Mouse (Mus musculus) lung, embryonic 15.5 days (tissue): ENCODE data around the gene Speer4f1. TPM values are rescaled to one million over a fixed set of nuclear protein-coding genes. Genes with fewer than 3 reads are reported as not detected.

Experiments used
- ATAC-seq: fragments of 200-750 bp; cut with Nextera tagmentation; 2 replicates; pipeline ENCODE4 v1.8.0; 2017; ENCODE audit warnings: moderate number of reproducible peaks, borderline replicate concordance; ENCODE audit not compliant: low FRiP score, low TSS enrichment; ENCODE audit errors: extremely low read depth
- H3K27ac ChIP-seq: fragments of 300-500 bp; sonication (generic); 2 replicates; pipeline ENCODE4 v1.5.1; 2015; ENCODE audit warnings: moderate library complexity, mild to moderate bottlenecking, inconsistent platforms
- H3K27me3 ChIP-seq: fragments of 300-500 bp; sonication (generic); 2 replicates; pipeline ENCODE4 v1.6.1; 2015; ENCODE audit warnings: inconsistent platforms
- H3K36me3 ChIP-seq: fragments of 300-500 bp; sonication (generic); 2 replicates; pipeline ENCODE4 v1.6.1; 2015; ENCODE audit warnings: inconsistent platforms
- H3K4me1 ChIP-seq: fragments of 300-500 bp; sonication (generic); 2 replicates; pipeline ENCODE4 v1.6.1; 2015; ENCODE audit warnings: inconsistent platforms
- H3K4me2 ChIP-seq: fragments of 300-500 bp; sonication (generic); 2 replicates; pipeline ENCODE4 v1.6.1; 2015; ENCODE audit warnings: inconsistent platforms, mild to moderate bottlenecking, moderate library complexity
- H3K4me3 ChIP-seq: fragments of 300-500 bp; sonication (generic); 2 replicates; pipeline ENCODE4 v1.5.1; 2015; ENCODE audit warnings: mild to moderate bottlenecking, inconsistent platforms
- H3K9ac ChIP-seq: fragments of 300-500 bp; sonication (generic); 2 replicates; pipeline ENCODE4 v1.6.1; 2015; ENCODE audit warnings: inconsistent platforms
- H3K9me3 ChIP-seq: fragments of 300-500 bp; sonication (generic); 2 replicates; pipeline ENCODE4 v1.6.1; 2016; ENCODE audit warnings: inconsistent platforms
- WGBS: fragments of 180-500 bp; shearing (Covaris S2); methylation state at CpG from one replicate; pipeline ENCODE4 v1.1.7; 2015; 5-methylcytosine and 5-hydroxymethylcytosine counted together
- polyA plus RNA-seq: library from polyadenylated mRNA; unstranded; fragments of >200 nt; fragmentation: Nextera tagmentation; extraction: Ambion mirVana; gene quantifications from 2 replicates; pipeline ENCODE4 v1.2.1, GENCODE M21; 2015

Gene Speer4f1
- polyA plus RNA-seq, 1 experiment from 2014 or later: not detected

DNA sequence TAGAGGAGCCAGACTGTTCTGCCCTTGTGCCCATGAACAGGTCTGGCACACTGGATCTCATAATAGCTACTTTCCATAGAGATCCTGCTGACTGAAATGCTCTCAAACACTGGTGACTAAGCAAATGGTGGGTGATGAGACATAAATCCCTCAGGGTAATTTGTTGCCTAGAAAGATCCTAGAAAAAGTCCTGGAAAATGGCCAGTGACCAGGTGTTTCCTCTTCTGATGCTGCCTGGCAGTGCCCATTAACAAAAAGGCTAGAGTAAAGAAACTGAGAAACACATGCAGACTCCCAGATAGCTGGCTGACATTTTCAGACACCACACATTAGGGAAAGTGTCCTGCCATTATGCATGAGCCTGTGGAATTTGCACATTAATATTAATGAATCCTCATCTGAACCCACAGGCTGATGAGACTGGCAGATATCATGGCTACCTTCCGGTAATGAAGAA is 24.0 kb downstream of the Speer4f1 start:
- Histone ChIP-seq H3K36me3 (no peaks in the 10 kb centered on the region), H3K27ac (no peak overlapping the region), H3K9ac (no peak overlapping the region), H3K4me1 (no peaks in the 10 kb centered on the region), H3K4me2 (no peak overlapping the region), H3K4me3 (no peak overlapping the region), H3K27me3 (no peaks in the 10 kb centered on the region), H3K9me3 (no peaks in the 10 kb centered on the region)
- WGBS: 95% methylated on average over 1 of the region's 1 CpGs
- no peak for ATAC-seq

DNA sequence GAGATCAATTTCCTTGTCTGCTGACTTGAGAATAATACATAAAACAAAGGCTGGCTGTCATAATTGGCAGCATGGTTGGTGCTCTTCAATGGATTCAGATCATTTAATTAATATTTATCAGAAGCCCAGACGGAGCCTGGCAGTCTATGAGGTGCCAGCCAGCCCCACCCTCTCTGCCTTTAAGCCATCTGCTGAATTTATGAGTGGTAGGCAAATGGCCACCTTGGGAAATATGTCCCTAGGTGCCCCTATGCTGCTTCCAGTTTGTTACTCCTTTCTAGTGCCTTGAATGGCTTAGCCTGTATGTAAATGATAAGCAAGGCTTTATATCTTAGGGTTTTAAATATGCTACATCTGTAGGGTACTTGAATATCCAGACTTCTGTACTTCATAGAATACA is 25.0 kb downstream of the Speer4f1 start:
- H3K4me2 ChIP-seq: no peak overlapping the region
- no peak overlapping the region for H3K27ac ChIP-seq
- no peaks in the 10 kb centered on the region for H3K27me3 ChIP-seq
- no peaks in the 10 kb centered on the region for H3K36me3 ChIP-seq
- H3K4me3 ChIP-seq: no peak overlapping the region
- ATAC-seq: no peak
- no peaks in the 10 kb centered on the region for H3K9me3 ChIP-seq
- H3K9ac ChIP-seq: no peak overlapping the region
- H3K4me1 ChIP-seq: no peaks in the 10 kb centered on the region
- WGBS: 63% methylated on average over 1 of the region's 1 CpGs

DNA sequence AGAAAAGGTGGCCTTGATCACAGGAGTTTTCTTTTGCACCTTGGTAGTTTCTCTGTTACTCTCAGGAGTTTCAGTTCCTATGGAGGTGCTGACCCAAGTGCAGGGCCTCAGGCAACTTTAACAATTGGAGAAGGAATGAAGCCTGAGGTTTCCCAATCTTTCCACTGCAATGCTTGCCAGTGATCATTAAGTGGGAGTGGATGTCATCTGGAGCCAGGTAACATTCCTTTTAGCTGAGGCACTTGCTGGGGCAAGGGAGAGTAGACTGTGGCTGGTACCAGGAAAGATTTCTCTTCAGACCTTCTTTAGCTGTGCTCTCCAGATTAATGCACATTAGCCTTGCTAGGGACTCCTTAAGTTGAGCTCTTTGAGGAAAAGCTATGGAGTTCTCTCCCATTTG is 29.6 kb downstream of the Speer4f1 start:
- Histone ChIP-seq H3K9ac (no peak overlapping the region), H3K36me3 (no peaks in the 10 kb centered on the region), H3K4me1 (no peaks in the 10 kb centered on the region), H3K9me3 (no peaks in the 10 kb centered on the region), H3K27ac (no peak overlapping the region), H3K4me2 (no peak overlapping the region), H3K27me3 (no peaks in the 10 kb centered on the region), H3K4me3 (no peak overlapping the region)
- no peak for ATAC-seq

DNA sequence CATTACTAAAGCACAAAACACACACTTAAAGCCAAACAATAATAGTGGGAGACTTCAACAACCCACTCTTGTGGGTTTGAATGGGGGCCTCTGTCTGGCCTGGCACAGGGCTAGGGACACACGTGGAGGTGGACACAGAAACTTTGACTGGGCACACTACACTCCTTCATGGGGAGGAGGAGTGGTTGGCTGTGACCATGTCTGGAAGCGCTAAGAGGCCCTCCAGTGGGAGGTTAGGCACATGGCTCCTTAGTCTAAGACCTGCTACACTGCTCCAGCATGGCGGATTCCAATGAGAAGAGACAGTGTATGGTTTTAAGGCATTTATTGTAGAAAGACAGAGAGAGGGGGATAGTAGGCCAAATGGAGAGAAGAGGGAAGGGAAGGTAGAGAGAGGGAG is 32.1 kb downstream of the Speer4f1 start:
- ATAC-seq: no peak
- Histone ChIP-seq H3K9me3 (no peaks in the 10 kb centered on the region), H3K27ac (no peak overlapping the region), H3K4me3 (no peak overlapping the region), H3K4me1 (no peaks in the 10 kb centered on the region), H3K27me3 (no peaks in the 10 kb centered on the region), H3K4me2 (no peak overlapping the region), H3K9ac (no peak overlapping the region), H3K36me3 (no peaks in the 10 kb centered on the region)
- 66% methylated on average over 3 of the region's 3 CpGs for WGBS

Other genes starting within 250 kb of the Speer4f1 start
- not detected in 2 replicates for gene Speer4f2, start 102.9 kb upstream of the Speer4f1 start, polyA plus RNA-seq
- gene Sema3c, start 98.2 kb downstream of the Speer4f1 start, polyA plus RNA-seq: 30.6 and 34.0 TPM in 2 replicates